Mouse (Mus musculus): ENCODE data around the gene Filip1l. TPM values are rescaled to one million over a fixed set of nuclear protein-coding genes. Genes with fewer than 3 reads are reported as not detected.
A peak's percentile ranks its signal among the peaks of the same experiment; 100 is the strongest.
"Not testable (repeated sequence)": the region's sequence is repeated elsewhere in the genome, so short reads cannot be mapped to it uniquely, and the experiment has no call there.

Gene Filip1l
- total RNA-seq, 2 experiments from 2014 or later = 3.1 to 3.2 TPM

DNA sequence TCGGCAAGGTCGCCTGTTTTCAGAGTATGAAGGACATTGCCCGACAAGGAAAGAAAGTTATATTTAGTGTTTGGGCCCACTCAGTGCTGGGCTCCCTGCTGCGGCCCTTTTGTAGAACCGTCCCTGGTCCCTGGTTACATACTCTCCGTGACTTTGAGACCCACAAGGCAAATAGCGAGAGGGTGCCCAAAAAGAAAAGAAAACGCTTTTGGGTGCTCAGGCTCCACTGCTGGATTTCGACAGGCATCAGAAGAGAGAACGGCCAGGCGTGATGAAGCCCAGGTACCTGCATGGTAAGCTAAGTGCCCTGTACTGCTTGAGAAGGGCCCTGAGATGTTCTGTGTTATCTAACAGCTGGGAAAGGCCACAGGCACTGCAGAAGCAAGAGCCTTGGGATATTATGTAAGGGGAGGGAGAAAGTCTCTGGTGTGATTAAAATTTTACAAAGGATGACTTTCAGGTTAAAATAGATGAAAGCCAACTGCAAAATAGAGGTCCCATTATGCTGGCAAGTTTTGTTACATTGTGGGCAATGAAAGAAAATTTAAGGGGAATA, 351 bp downstream of the Filip1l start:
- no peak for DNase-seq (ENCODE audit: low spot score in 2 of 2)

DNA sequence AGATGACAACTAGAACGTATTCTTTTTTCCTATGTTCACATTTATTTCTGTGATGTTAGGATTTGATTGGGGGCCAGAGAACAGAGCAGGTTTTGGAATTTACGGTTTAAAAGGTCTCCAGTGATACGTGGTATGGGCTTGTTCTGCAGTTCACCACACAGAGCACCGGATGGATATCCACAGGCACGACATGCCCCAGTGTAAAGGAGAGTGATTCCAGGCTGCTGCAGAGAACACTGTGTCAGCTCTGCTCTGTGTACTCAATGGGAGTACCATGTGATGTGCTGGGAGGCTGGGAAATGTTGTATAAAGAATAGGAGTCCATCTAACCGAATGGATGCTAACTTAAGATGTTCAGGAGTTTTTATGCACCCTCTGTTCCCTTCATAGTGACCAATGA, 1.0 kb downstream of the Filip1l start:
- DNase-seq (ENCODE audit: low spot score in 2 of 2) = no peak

DNA sequence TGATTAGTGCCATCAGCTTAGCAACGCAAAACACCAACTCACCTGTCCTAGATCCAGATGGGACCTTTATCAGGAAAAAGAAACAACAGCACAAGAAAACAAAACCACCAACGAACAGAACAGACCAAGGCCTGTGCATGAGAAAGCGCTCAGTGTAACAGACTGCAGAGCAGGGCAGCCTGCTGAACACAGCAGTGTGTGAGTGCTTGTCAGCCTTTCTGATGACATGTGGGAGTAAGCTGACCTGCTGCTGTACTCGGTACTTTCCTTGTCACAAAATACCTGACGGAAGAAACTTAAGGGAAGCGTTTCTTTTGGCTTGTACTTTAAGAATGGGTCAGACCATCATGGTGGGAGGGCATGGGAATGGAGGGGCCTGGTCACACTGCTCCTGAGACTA, 3.6 kb downstream of the Filip1l start:
- DNase-seq (ENCODE audit: low spot score in 2 of 2) = no peak

DNA sequence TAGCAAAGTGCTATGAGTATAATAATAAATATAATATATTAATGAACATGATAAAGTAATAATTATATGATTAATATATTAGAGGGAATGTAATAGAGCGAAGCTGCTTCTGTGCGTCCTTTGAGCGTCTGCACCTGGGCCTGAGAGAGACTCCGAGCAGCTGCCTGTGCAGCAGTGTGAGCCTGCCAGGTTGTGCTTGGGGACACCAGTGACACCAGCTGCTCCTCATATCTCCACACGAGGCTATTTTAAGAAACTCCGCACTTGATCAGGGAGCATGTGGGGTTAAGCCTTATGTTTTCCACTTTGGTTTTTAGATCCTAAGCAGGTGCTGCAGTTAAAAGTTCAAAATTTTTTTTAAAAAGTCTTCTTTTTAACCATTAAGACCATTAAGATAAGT, 4.1 kb downstream of the Filip1l start:
- no peak for DNase-seq (ENCODE audit: low spot score in 2 of 2)

DNA sequence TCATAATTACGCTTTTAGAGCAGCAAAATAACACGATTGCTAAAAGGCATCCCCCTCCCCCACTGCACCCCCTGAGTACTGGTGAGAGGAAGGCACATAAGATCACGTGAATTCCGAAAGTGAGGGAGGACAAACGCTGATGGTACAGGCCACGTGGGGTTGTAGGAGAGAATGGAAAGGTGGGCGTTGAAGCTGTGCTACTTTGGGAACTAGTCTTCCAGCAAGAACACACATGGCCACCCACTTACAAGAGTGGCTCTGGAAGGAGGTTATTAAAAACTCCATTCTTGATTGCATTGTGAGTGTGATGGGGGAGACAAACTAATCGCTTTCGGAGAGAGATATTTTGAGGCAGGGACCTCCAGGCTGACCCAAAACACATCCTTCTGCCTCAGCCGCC, 6.4 kb downstream of the Filip1l start:
- DNase-seq (ENCODE audit: low spot score in 2 of 2) = peak; percentile 51 to 62

DNA sequence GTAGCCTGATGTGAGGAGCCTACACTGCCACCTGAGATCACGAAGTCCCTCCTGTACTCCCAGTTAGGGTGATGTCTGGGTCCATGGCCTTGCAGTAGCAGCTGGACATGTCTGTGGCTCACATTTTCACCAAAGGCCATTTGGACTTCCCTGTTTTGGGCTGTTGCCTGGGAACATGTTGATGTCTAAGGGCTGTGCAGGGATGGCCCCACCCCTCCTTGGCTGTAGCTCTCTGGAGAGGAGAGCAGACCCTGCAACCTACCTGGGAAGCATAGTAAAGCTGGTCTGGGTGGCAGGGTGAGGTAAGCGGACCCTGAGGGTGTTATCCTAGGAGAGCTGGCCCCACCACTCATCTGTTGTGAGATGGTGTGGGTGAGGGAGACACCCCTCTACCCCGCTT, 7.9 kb downstream of the Filip1l start:
- DNase-seq (ENCODE audit: low spot score in 2 of 2) = no peak

DNA sequence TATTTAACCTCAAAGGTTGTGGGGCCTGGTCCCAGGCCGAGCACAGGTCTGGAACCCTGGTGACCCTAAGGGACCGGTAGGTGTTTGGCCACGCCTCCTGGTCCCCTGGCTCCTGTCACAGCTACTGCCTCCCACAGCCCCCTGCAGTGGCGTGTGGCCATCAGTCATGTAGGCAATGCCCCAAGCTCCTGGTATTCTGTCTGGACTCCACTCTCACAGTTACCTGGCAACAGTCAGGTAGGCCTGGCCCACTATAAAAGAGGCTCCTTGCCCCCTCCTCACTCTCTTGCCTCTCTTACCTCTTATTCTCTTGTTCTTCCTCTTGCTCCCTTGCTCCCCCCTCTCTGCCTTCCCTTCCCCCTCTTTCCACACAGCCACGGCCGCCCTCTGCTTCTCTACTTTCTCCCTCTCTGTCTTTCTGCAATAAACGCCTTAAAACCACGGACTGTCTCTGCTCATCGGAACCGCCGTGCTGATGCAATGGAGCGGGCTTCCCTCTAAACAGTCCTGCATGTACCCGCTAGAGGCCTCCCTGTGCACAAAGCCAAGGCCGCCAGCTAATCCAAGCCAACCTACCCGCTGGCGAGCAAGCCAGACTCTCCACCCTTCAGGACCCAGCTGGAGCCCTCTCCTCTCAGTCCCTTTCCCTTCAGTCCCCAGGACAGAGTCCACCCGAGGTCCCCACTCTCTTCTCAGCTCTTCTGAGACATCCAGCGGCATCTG, 9.9 kb downstream of the Filip1l start:
- DNase-seq (ENCODE audit: low spot score in 2 of 2) = peak; percentile 54 to 56

DNA sequence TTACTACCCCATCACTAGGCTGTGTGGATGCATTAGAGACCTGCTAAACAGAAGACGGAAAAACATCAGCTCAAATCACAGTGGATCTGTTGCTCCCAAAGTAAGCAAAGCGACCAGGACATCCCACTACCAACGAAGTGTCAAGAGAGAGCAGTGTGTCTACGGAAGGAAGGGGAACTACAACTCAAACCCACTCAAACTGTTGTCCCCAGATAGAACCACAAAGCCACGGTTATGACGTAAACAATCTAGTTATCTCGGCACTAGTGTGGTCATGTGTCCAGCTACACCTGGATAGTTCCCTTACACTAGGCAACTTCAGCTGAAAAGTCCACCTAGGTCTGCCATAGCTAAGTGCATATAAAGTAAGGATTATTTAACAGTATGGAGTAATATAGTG, 11.6 kb downstream of the Filip1l start:
- DNase-seq (ENCODE audit: low spot score in 2 of 2) = no peak

DNA sequence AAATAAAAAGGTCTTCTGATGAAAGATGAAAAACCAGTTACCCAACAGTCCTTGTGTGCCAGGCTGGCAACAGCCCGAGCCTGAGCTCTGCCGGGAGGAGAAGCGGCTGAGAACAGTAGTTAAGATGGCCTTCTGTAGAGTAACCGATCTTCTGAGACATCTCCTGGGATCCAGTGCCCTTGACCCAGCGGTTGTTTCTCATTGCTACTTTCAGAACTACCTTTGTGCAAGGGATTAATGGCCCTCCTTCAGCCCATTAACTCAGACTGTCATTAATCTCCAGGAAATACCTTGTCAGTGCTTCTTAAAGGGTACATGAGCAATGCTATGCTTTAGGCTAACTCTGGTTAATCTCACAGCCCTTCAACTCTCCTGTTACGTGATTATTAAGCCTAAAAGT, 13.2 kb downstream of the Filip1l start:
- DNase-seq (ENCODE audit: low spot score in 2 of 2) = no peak

DNA sequence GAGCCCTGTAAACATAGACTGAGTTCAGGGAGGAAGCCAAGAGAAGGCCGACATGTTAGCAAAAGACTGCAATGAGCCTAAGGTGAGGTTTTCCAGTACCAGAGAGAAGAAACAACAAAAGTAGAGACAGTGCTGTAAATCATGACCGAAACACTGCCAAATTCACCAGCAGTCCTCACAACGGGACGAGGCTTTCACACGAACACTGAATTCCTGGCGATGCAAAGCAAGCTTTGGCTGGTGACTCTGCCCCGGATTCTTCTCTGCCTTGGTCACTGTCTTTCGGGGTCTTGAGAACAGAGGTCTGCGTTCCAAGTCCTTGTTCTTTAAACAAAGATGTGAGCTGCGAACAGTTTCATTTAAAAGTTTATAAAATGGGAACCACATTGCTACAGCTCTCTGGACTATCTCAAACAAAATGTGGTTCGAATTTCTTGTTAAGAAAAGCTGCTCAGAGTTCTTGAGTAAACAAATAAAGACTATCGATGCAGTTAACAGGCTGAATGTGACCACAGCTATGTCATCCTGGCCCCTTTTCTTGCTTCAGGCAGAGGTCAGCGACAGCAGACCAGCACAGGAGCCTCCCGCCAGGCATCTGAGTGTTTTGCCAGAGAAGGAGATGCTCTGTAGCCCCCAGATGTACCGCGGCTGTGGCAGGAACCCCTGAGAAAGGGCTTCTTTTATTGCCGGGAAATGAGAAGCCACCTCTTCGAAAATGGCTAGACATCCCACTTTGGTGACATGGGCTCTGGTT, 14.2 kb downstream of the Filip1l start:
- no peak for DNase-seq (ENCODE audit: low spot score in 2 of 2)

DNA sequence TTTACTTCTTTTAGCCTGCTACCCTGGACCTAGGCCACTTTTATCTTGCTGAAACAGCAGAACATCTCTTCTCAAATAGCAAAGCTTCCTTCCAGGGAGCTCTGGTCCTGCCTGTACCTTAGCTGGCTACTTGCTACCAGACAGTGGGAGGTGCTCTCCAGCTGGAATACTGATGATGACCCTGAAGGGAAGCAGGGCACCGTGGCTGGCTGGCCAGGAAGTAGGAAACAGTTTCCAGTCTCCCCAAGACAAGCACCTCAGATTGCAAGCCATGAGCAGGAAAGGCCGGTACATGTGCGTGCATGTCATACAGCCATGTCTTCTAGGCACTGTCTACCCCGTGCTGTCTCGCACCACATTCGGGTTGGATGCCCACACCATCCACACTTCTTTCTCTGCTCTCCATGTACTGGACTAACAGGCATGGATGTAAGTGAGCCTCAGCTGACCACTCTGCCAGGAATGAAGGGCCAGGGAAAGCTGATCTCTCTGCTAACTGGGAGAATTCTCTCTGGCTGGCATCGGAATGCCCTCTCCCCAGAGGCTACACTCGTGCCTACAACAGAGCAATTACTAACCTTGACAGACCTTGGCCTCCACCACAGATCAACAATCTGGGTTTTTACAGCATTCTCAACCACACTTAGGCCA, 17.1 kb downstream of the Filip1l start:
- no peak for DNase-seq (ENCODE audit: low spot score in 2 of 2)

DNA sequence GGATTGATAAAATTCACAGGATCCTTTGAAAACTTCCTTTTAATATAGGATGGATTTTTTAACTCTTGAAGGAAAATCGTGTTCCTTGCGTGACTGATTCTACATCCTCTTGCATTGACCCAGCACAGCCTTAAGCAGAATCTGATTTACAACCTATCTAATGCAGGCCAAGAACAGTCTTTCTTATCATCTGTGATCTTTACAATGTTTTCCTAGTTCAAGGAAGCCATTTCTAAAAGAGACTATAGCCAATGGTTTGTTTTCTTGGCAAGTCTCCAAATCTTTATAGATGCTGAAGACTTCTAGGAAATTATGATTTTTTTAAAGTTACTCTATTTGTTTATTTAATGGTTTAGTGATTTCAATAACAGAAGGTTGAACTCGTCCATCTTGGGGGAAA, 19.3 kb downstream of the Filip1l start:
- no peak for DNase-seq (ENCODE audit: low spot score in 2 of 2)

DNA sequence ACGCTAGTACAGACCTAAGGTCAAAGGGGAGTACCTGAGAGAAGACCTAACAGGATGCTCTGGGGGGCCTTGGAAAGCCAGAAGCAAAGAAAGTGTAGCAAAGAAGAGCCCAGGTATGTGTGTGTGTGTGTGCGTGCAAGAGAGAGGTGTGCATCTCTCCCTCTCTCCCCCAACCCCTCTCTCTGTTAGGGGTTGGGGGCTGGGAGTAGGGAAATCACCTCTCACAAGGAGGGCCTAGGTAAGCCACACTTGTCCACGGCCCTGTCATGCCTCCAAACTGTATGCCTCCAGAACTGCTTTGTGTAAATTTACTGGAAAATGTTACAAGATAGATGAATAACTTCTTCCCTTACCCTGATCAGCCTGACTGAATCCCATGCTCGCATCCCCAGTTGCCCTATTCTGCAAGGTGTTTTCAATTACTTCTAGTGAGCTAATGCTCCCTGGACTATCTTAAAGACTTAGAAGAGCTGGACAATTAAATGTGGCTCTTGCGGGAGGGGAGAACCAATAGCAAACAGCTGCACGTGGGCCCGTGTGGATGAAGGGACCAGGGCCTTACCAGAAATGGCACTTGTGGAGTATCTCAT, 22.4 kb downstream of the Filip1l start:
- DNase-seq (ENCODE audit: low spot score in 2 of 2) = no peak

DNA sequence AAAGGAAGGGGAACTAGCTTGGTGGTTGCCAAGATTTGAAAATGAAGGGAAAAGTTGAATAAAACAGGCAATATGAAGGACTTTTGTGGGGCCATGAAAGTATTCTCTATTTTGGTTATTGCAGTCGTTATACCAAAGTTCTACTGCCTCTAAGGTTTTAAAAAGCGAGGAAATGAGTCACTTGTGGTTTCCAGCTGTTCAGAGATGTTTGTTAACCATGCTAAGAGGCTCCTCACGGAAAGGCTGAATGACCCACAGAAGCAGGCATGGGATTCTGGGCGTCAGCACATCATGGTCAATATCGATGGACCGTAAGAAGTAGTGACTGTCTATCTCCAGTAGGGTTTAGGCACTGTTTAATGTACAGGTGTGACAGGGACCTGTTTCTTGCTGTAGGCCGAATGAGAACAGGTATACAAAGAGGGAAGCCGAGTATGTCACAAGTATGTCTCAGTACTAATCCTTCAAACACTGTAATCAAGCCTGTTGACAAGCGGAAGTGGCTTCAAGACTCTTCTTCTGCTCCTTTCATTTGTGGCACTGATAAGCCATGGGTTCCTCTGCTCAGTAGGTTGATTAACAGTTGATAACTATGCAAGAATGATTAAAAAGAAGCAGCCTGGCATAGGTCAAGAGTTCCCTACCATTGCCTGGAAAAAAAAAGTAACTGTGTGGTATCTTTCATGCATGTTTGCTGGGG, 25.9 kb downstream of the Filip1l start:
- no peak for DNase-seq (ENCODE audit: low spot score in 2 of 2)

DNA sequence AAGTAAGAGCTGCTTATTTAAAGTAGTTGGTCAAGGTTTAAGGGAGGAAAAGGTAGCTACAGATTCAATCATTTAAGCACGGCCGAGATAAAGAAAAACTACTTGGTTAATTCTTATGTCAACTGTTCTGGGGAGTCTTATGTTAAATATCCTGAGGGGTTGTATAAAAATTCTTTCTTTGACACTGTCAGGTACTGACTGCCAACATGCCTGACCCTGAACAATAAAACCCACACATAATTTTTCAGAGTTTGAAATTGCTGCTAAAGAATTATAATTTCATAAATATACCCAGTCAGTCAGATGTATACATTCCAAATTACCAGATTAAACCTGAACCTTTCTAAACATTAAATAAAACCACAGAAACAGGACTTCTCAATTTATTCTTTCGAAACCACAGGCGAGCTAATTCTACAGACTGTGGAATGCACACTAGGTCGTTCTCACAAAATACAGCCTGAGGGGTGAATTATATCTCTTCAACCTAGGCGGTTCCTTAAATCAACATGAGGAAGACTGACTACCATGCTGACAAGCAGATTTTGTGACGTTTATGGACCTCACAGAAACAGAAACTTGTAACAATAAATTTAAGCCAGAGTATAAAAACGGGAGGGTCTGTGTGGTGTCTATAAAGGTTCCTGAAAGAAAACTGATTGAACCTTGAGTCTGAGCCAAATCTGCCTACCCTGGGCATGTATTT, 30.5 kb downstream of the Filip1l start:
- no peak for DNase-seq (ENCODE audit: low spot score in 2 of 2)

DNA sequence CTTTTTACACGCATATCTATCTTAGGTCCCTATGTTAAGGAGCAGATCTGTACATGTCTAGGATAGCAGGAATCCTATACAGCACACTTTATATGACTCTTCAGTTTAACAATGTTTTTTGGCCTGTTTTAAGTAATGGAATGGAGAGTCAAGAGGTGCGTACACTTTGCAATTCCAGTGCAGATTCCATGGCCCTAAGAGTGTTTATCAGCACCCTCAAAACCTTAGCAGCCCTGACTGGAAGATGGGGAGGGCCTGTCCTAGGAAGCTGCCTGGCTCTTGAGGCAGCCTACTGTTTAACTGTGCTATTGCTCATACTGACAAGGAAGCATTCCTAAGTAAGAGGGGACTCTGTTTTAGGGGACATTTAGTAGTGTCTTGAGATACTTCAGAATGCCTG, 31.4 kb downstream of the Filip1l start:
- DNase-seq (ENCODE audit: low spot score in 2 of 2) = no peak

DNA sequence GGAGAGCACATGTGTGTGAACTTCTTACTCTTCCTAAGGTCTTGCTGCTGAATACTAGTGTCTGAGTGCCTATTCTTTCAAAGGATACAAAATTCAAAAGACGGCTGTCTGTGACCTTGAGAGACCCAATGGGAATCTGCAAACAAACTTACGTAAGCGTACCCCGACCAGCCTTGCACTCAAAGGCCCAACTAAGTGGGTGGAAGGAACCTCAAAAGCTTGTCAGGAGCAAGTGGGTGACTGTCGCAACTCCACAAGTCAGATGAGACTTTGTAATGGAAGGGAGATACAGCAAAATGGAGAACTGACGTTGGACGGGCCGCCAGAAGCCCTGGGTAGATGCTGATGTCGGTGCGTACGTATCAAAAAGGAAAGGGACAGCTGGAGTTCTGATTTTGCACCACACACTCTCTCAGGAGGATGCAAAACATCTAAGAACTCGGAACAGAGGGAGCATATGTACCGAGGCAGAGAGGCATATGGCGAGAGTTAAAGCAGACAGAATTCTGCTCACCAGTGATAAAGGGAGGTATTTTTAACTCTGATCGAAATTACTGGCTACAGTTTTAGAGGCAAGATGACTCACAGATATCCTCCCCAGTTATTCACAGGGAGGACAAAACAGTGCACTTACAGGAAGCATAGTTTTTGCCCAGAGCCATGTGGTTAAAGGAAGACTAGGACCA, 36.8 kb downstream of the Filip1l start:
- peak; percentile 57 to 77 for DNase-seq (ENCODE audit: low spot score in 2 of 2)

DNA sequence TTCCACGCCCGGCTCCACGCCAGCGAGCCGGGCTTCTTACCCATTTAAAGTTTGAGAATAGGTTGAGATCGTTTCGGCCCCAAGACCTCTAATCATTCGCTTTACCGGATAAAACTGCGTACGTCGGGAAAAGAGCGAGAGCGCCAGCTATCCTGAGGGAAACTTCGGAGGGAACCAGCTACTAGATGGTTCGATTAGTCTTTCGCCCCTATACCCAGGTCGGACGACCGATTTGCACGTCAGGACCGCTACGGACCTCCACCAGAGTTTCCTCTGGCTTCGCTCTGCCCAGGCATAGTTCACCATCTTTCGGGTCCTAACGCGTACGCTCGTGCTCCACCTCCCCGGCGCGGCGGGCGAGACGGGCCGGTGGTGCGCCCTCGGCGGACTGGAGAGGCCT, 38.3 kb downstream of the Filip1l start:
- DNase-seq (ENCODE audit: low spot score in 2 of 2) = not testable (repeated sequence)

DNA sequence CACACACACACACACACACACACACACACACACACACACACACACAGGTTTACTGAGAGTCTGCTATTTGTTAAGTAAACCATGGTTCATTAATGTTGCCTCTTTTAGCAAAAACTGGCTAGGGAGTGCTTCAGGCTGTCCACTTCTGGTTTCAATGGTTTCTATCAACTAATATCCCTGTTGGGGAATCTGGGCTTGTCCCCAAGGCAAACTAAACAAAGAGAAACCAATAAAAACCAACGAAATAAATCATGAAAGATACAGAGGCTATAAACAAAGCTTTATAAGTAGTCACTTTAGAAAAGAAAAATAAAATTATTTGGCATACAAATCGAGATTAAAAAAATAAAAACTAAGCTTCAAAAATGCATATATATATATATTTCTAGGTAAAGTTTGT, 39.6 kb downstream of the Filip1l start:
- DNase-seq (ENCODE audit: low spot score in 2 of 2) = no peak

DNA sequence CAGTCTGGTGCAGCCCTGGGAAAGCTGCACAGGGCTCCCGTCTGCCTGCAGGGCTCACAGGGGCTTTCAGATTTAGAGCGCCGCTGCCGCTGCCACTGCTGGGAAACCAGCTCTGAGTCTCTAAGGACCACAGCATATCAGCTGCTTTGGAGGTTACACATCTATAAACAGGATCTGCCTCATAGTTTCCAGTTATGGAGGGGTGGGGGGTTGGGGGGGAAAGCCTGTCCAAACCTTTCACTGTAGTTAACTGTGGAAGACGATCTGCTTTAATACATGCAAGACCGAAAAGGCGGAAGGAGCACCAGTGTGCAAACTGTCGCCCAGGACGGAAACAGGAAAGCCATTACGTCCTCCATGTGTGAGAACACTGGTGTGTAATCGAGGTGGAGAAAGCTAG, 40.3 kb downstream of the Filip1l start:
- DNase-seq (ENCODE audit: low spot score in 2 of 2) = no peak

Data from left cerebral cortex, adult 18-20 months (tissue).